Mouse (Mus musculus) kidney, postnatal 25 days (tissue): Measurements from ENCODE around the gene Prorsd1.

Experiments
- DNase-seq, 2 experiments: peaks; one replicate each; pipeline ENCODE4 v3.0.0; 2021; ENCODE audit warnings: mixed read lengths in 2 of 2

The Prorsd1 gene

DNA sequence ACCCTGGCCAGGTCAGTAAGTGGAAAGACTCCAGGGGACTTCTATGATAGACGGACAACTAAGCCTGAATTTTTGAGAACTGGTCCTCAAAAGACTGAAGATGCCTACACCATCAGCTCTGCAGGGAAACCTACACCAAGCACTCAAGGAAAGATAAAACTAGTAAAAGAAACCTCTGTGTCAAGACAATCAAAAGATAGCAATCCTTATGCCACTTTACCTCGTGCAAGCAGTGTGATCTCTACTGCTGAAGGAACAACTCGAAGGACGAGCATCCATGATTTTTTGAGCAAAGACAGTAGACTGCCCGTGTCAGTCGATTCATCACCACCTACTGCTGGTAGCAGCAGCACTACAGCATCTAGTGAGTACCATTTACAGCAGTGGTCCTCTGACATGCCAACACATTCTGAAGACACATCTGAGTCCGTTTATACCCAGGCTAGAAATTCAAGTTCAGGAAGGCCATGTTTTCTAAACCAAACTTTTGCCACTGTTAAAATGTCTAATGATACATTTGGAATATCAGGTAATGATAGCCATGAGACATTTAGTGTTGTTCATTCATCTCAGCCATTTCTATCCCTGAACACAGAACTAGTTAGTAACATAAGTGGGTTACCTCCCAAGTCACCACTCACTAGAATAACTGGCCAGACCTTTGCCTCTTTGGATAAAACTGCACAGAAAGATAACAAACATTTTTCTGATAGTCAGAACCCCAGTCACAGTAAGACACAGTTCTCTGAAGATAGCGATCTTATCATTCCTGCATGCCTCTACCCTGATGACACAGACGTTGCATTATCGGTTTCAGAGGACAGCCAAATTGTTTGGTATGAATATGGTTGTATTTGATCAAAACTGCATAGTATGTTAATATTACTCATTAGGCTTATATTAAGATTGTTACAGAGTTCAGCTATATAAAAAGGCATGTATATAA, 10.6 kb downstream of the Prorsd1 start:
- DNase-seq = no peak

DNA sequence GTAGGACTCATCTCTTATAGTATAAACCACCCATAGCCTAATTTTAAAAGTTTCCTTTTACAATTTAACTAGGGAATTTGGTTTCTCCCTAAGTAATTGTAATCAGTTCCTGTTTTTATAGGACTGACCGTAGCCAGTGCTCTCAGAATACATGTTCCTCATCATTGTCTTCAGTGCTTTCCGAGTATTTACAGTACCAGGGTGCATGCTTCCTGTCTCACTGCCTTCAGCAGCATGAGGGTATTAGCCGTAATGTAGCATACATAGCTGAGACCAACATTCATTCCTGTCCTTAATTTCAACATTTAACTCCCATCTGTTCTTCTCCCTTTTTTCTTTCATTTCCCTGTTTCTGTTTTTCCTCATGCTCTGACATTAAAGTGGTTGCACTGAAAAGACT, 17.9 kb downstream of the Prorsd1 start:
- no peak for DNase-seq

DNA sequence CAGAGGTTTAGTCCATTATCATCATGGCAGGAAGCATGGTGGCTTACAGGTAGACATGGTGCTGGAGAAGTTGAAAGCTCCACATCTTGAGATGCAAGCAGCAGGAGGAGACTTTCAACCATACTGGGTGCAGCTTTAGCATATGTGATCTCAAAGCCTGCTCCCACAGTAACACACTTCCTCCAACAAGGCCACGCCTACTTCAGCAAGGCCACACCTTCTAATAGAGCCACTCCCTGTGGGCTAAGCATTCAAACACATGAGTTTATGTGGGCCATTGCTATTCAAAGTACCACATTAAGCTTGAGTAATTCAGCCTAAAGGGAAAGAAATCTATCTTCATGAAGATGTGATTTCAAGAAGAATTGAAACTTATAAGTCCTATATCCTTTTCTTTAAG, 21.7 kb downstream of the Prorsd1 start:
- no peak for DNase-seq

GRCm38 (mm10) chr11:29474676-29475075, 40.2 kb downstream of the Prorsd1 start:
- no peak for DNase-seq
